Mouse (Mus musculus) bone marrow macrophage, adult 2 months (primary cell): ENCODE measurements around the gene Reep1.

Experiments
- CTCF ChIP-seq: IDR thresholded peaks from 2 replicates; pipeline ENCODE4 v1.5.1; 2012; ENCODE audit warnings: low read depth, mild to moderate bottlenecking, low read length, moderate library complexity
- POLR2A ChIP-seq: IDR thresholded peaks from 2 replicates; pipeline ENCODE4 v1.6.1; 2012; ENCODE audit warnings: mild to moderate bottlenecking, low read depth, low read length, borderline replicate concordance

GRCm38 (mm10) chr6:71804061-71804829, 96.9 kb downstream of the Reep1 start:
- TF ChIP-seq POLR2A (no peak), CTCF (peak; percentile 82)
